Mouse (Mus musculus) olfactory bulb, adult 2 months (tissue): ENCODE data around the gene Rptor.

Experiments used
- CTCF ChIP-seq: fragments of 200-500 bp; IDR thresholded peaks from 2 replicates; pipeline ENCODE4 v1.5.1; 2012; ENCODE audit warnings: low read depth, mild to moderate bottlenecking, low read length, moderate library complexity; ENCODE audit not compliant: insufficient read depth
- POLR2A ChIP-seq: fragments of 200-500 bp; IDR thresholded peaks from 2 replicates; pipeline ENCODE4 v1.6.1; 2012; ENCODE audit warnings: mild to moderate bottlenecking, low read depth, low read length, moderate library complexity; ENCODE audit not compliant: insufficient read depth

DNA sequence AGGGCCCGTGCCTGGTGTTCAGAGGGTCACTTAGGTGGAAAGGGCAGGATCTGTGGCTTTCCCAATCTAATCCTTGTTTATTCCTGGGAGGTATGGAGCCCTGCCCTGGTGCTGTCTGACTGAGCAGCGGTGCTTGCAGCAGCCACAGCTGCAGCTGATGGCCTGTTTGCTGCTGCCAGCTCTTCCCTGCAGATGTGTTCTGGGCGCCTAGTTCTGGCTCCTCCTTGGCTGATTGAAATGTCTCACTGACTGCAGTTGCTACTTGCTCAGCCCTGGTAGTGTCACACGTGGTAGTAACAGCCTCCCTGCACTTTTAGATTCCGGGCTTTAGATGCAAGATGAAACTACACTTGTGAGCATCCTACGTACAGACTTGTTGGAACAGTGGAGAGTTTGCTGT lies 264.1 kb downstream of the Rptor start:
- TF ChIP-seq CTCF (no peak), POLR2A (no peak)
